In genomic region chr17:67690689-67691088, GRCm38 (mm10) we compare ENCODE assay signal across 40 mouse cellular contexts. TPM values are rescaled to one million over a fixed set of nuclear protein-coding genes. Genes with fewer than 3 reads are reported as not detected.
DNase-seq lines count a peak whose midpoint lies in the region; ATAC-seq and TF ChIP-seq lines count a peak whose summit lies in the region.
"Had no signal": no experiment of that assay in that cellular context is flagged by ENCODE, and none has a peak within 500 bp of the region (broad histone marks: within the 10 kb centered on the region; RNA-seq: fewer than 3 reads in every experiment).

No protein-coding gene starts in this region.

- H3K27me3 ChIP-seq in hindbrain, postnatal 0 days (ENCODE audit: insufficient read depth, low read length): no peaks in the 10 kb centered on the region
- H3K27me3 ChIP-seq in hindbrain, embryonic 14.5 days (ENCODE audit: control insufficient read depth, insufficient read depth, low read length): no peaks in the 10 kb centered on the region
- H3K27me3 ChIP-seq: embryonic facial prominence, embryonic 12.5 days; forebrain, embryonic 15.5 days; hindbrain, embryonic 15.5 days had no signal

- 62% methylated on average over 4 of the region's 4 CpGs for WGBS in hindbrain, postnatal 0 days
- 78% methylated on average over 4 of the region's 4 CpGs for WGBS in hindbrain, embryonic 14.5 days

- TF ChIP-seq CTCF in hindbrain, postnatal 0 days (IDR thresholded peaks at IDR 0.05; ENCODE audit: low read depth): no peak

- H3K4me3 ChIP-seq in hindbrain, postnatal 0 days (ENCODE audit: low read length): no peak overlapping the region
- H3K4me3 ChIP-seq in hindbrain, embryonic 14.5 days (replicated peaks; ENCODE audit: low read length): no peak overlapping the region
- H3K4me3 ChIP-seq: embryonic facial prominence, embryonic 12.5 days; forebrain, embryonic 15.5 days; gastrocnemius, adult 2 months; hindbrain, embryonic 15.5 days; midbrain, embryonic 13.5 days had no signal

- DNase-seq in adrenal gland, postnatal 36 days: peak; percentile 32 to 35
- no peak for DNase-seq in adrenal gland, adult 18-20 months (ENCODE audit: low spot score in 2 of 2)
- DNase-seq in hindbrain, postnatal 0 days (ENCODE audit: low spot score): peak; percentile 11
- DNase-seq in hindbrain, embryonic 14.5 days (ENCODE audit: low spot score): no peak
- DNase-seq in ovary, postnatal 36 days (ENCODE audit: low spot score): peak; percentile 63
- no peak for DNase-seq in ovary, postnatal 10 days (ENCODE audit: low spot score)
- no peak for DNase-seq in layer of hippocampus, adult 9-11 months
- DNase-seq: adrenal gland, adult 8-10 months; cerebellum, adult 11-12 months; cerebellum, postnatal 36 days; gastrocnemius, adult 2 months; gastrocnemius, postnatal 36 days; heart, adult 18-20 months; heart, postnatal 36 days; kidney, adult 2 months; kidney, postnatal 4 days; layer of hippocampus, postnatal 36 days; liver; lung, adult 2 months; lung, postnatal 10 days; right cerebral cortex, postnatal 14 days; thymus, postnatal 14 days had no signal

- no peaks in the 10 kb centered on the region for H3K36me3 ChIP-seq in hindbrain, postnatal 0 days (ENCODE audit: insufficient read depth, low read length)
- no peaks in the 10 kb centered on the region for H3K36me3 ChIP-seq in hindbrain, embryonic 14.5 days (replicated peaks; ENCODE audit: control insufficient read depth, insufficient read depth)
- H3K36me3 ChIP-seq: embryonic facial prominence, embryonic 12.5 days; forebrain, embryonic 15.5 days; hindbrain, embryonic 15.5 days; midbrain, embryonic 13.5 days had no signal

- no peaks in the 10 kb centered on the region for H3K4me1 ChIP-seq in hindbrain, postnatal 0 days (ENCODE audit: insufficient read depth, low read length)
- no peaks in the 10 kb centered on the region for H3K4me1 ChIP-seq in hindbrain, embryonic 14.5 days (replicated peaks; ENCODE audit: control insufficient read depth, insufficient read depth, low read length)
- H3K4me1 ChIP-seq: forebrain, embryonic 15.5 days; hindbrain, embryonic 15.5 days; midbrain, embryonic 13.5 days had no signal

- ATAC-seq in hindbrain, postnatal 0 days: no peak
- ATAC-seq in hindbrain, embryonic 14.5 days (ENCODE audit: low FRiP score): no peak
- ATAC-seq: forebrain, embryonic 15.5 days; midbrain, embryonic 13.5 days had no signal

- no peak overlapping the region for H3K4me2 ChIP-seq in hindbrain, postnatal 0 days (ENCODE audit: low read depth, low read length)
- no peak overlapping the region for H3K4me2 ChIP-seq in hindbrain, embryonic 14.5 days (replicated peaks)
- H3K4me2 ChIP-seq: embryonic facial prominence, embryonic 12.5 days; forebrain, embryonic 15.5 days; heart, embryonic 11.5 days; hindbrain, embryonic 15.5 days; midbrain, embryonic 13.5 days had no signal

- H3K9me3 ChIP-seq in hindbrain, postnatal 0 days (ENCODE audit: low read length): no peaks in the 10 kb centered on the region
- H3K9me3 ChIP-seq in hindbrain, embryonic 14.5 days (ENCODE audit: control insufficient read depth, low read length): no peaks in the 10 kb centered on the region
- H3K9me3 ChIP-seq: embryonic facial prominence, embryonic 12.5 days; forebrain, embryonic 15.5 days; hindbrain, embryonic 15.5 days; midbrain, embryonic 13.5 days had no signal

- H3K27ac ChIP-seq in hindbrain, postnatal 0 days: no peak overlapping the region
- H3K27ac ChIP-seq in hindbrain, embryonic 14.5 days: no peak overlapping the region
- H3K27ac ChIP-seq: embryonic facial prominence, embryonic 12.5 days; forebrain, embryonic 15.5 days; gastrocnemius, adult 2 months; hindbrain, embryonic 15.5 days; liver, embryonic 14.5 days; macrophage; midbrain, embryonic 13.5 days had no signal

- H3K9ac ChIP-seq in hindbrain, postnatal 0 days (replicated peaks; ENCODE audit: low read length): no peak overlapping the region
- H3K9ac ChIP-seq in hindbrain, embryonic 14.5 days: no peak overlapping the region
- H3K9ac ChIP-seq: embryonic facial prominence, embryonic 12.5 days; forebrain, embryonic 15.5 days; hindbrain, embryonic 15.5 days; liver, embryonic 14.5 days; midbrain, embryonic 13.5 days had no signal

RNA-seq across cellular contexts. Expression of gene Lama1, which starts 6.4 kb away (rescaled TPM):
- total RNA-seq in adrenal gland, postnatal 36 days (2021): 10 to 100 TPM; 10.1 to 15.7 TPM
- total RNA-seq in adrenal gland, adult 18-20 months (2021): 10 to 100 TPM; 11.9 to 15.1 TPM
- total RNA-seq in hindbrain, postnatal 0 days (2014; rRNA removed): 18.4 and 31.2 TPM in 2 replicates
- 2.8 and 3.4 TPM in 2 replicates for polyA plus RNA-seq in hindbrain, postnatal 0 days (2015; fragmentation: Nextera tagmentation; extraction: Ambion mirVana)
- 10.5 and 15.4 TPM in 2 replicates for polyA plus RNA-seq in hindbrain, embryonic 14.5 days (2014; fragmentation: Nextera tagmentation; extraction: Ambion mirVana)
- total RNA-seq: megakaryocyte-erythroid progenitor cell, adult 5-6 weeks had no signal
- polyA plus RNA-seq: macrophage had no signal

RNA-seq across cellular contexts. Expression of gene Lrrc30, which starts 58.2 kb away (rescaled TPM):
- total RNA-seq in adrenal gland, postnatal 36 days (2021): under 1 TPM in 1 of 2 experiments, not detected in 1; 0.92 TPM
- under 1 TPM; 0.17 to 0.32 TPM for total RNA-seq in adrenal gland, adult 18-20 months (2021)
- not detected in 2 replicates for total RNA-seq in hindbrain, postnatal 0 days (2014; rRNA removed)
- not detected in 2 replicates for polyA plus RNA-seq in hindbrain, postnatal 0 days (2015; fragmentation: Nextera tagmentation; extraction: Ambion mirVana)
- not detected in 2 replicates for polyA plus RNA-seq in hindbrain, embryonic 14.5 days (2014; fragmentation: Nextera tagmentation; extraction: Ambion mirVana)
- total RNA-seq: layer of hippocampus, adult 8-10 months; layer of hippocampus, postnatal 36 days; left cerebral cortex, postnatal 10 days; megakaryocyte-erythroid progenitor cell, adult 5-6 weeks had no signal
- polyA plus RNA-seq: forebrain, embryonic 15.5 days; heart, embryonic 11.5 days; heart, embryonic 16.5 days; hindbrain, embryonic 15.5 days; intestine, embryonic 14.5 days; kidney, embryonic 16.5 days; liver, embryonic 14.5 days; lung, adult 2 months; macrophage; midbrain, embryonic 13.5 days; neural tube, embryonic 14.5 days; small intestine, adult 2 months; stomach, embryonic 14.5 days; testis, adult 2 months; urinary bladder, adult 2 months had no signal

Comparison
In these comparisons a context has a peak if more than half of its experiments do, and no peak if none do; other contexts are left out.
1. DNase-seq: peak in adrenal gland, postnatal 36 days (2 of 2), hindbrain, postnatal 0 days (single experiment) and ovary, postnatal 36 days (single experiment); none in adrenal gland, adult 18-20 months (0 of 2), hindbrain, embryonic 14.5 days (single experiment), ovary, postnatal 10 days (single experiment) and layer of hippocampus, adult 9-11 months (single experiment).